Mouse (Mus musculus) heart, adult 2 months (tissue): ENCODE measurements around the gene Ifi47. TPM values are rescaled to one million over a fixed set of nuclear protein-coding genes. Genes with fewer than 3 reads are reported as not detected.
A peak's percentile ranks its signal among the peaks of the same experiment; 100 is the strongest.

ENCODE experiments used
- DNase-seq, 2 experiments: peaks; one replicate each; pipeline ENCODE4 v3.0.0; 2021
- H3K27ac ChIP-seq: fragments of 200-600 bp; 2 replicates; pipeline ENCODE4 v1.8.1; 2022
- H3K27me3 ChIP-seq: fragments of 200-500 bp; 2 replicates; pipeline ENCODE4 v1.6.1; 2012; ENCODE audit warnings: mild to moderate bottlenecking, low read length, inconsistent platforms, mixed read lengths; ENCODE audit not compliant: control insufficient read depth, insufficient read depth
- H3K36me3 ChIP-seq: fragments of 200-500 bp; 2 replicates; pipeline ENCODE4 v1.6.1; 2012; ENCODE audit warnings: low read length, inconsistent platforms; ENCODE audit not compliant: control insufficient read depth, insufficient read depth
- H3K4me1 ChIP-seq: fragments of 200-500 bp; 2 replicates; pipeline ENCODE4 v1.6.1; 2011; ENCODE audit warnings: low read length; ENCODE audit not compliant: control insufficient read depth, insufficient read depth
- H3K4me3 ChIP-seq: fragments of 200-600 bp; 2 replicates; pipeline ENCODE4 v1.8.1; 2022
- H3K79me2 ChIP-seq: fragments of 200-500 bp; replicated peaks from 2 replicates; pipeline ENCODE4 v1.6.1; 2012; ENCODE audit warnings: mild to moderate bottlenecking, inconsistent platforms, low read length, moderate library complexity, mixed read lengths; ENCODE audit not compliant: control insufficient read depth, insufficient read depth
- H3K9ac ChIP-seq: fragments of 200-500 bp; 2 replicates; pipeline ENCODE4 v1.6.1; 2012; ENCODE audit warnings: low read depth, mild to moderate bottlenecking, control low read depth, inconsistent platforms, low read length, mixed read lengths
- CTCF ChIP-seq: fragments of 200-600 bp; IDR thresholded peaks from 2 replicates; pipeline ENCODE4 v1.8.1; 2022; ENCODE audit warnings: antibody characterized with exemption, mild to moderate bottlenecking, moderate library complexity
- EP300 ChIP-seq: fragments of 200-500 bp; IDR thresholded peaks from 2 replicates; pipeline ENCODE4 v1.6.1; 2011; ENCODE audit warnings: low read depth, low read length, control low read depth; ENCODE audit not compliant: insufficient read depth
- POLR2A ChIP-seq: fragments of 200-500 bp; IDR thresholded peaks from 2 replicates; pipeline ENCODE4 v1.6.1; 2011; ENCODE audit warnings: mild to moderate bottlenecking, low read depth, low read length, control low read depth; ENCODE audit not compliant: insufficient read depth
- WGBS: fragments of 180-500 bp; shearing (Covaris S2); methylation state at CpG from one replicate; pipeline ENCODE4 v1.1.7; 2018; 5-methylcytosine and 5-hydroxymethylcytosine counted together
- intact Hi-C: fragments of 180-260 bp; cut with DNase I; formaldehyde crosslinking; loops from one replicate; pipeline ENCODE4 v1.15.1; 2025
- polyA plus RNA-seq: library from polyadenylated mRNA; depleted of rRNA; stranded (reverse); fragments of >200 nt; gene quantifications from 2 replicates; pipeline ENCODE4 v1.2.3, GENCODE M21; 2012
- total RNA-seq, 2 experiments: library from RNA; stranded (reverse); gene quantifications; 2 replicates each; pipeline ENCODE4 v1.2.3; 2021

Gene Ifi47
- total and polyA plus RNA-seq, 3 experiments = 2.5 to 3.3 (median 2.6) TPM

- peak overlapping the region; percentile 34; the same call in 1 of the 2 replicates for H3K9ac ChIP-seq
- TF ChIP-seq CTCF (no peak), POLR2A (no peak), EP300 (no peak)
- H3K4me3 ChIP-seq = 0 out of 2 replicates have a peak overlapping the region, but pooled peaks have one; percentile 3
- peak overlapping the region; percentile 72 for H3K27ac ChIP-seq
- H3K79me2 ChIP-seq = no peaks in the 10 kb centered on the region
- peaks cover 26% of the 10 kb centered on the region for H3K4me1 ChIP-seq
- 73% methylated on average over 3 of the region's 3 CpGs for WGBS
- H3K27me3 ChIP-seq = no peaks in the 10 kb centered on the region
- intact Hi-C loops = no loop called here
- DNase-seq = no peak
- peaks cover 14% of the 10 kb centered on the region for H3K36me3 ChIP-seq
These were observed 5.5 kb downstream of the Ifi47 start for GRCm38 (mm10) chr11:49081886-49082285.

GRCm38 (mm10) chr11:49083146-49083545 lies 6.8 kb downstream of the Ifi47 start:
- DNase-seq = no peak
- Histone ChIP-seq H3K36me3 (peaks cover 14% of the 10 kb centered on the region), H3K4me3 (no peak overlapping the region), H3K4me1 (peaks cover 28% of the 10 kb centered on the region), H3K27ac (peak overlapping the region; percentile 34; the same call in 1 of the 2 replicates), H3K79me2 (no peaks in the 10 kb centered on the region), H3K27me3 (no peaks in the 10 kb centered on the region), H3K9ac (no peak overlapping the region)
- no peak for TF ChIP-seq CTCF
- TF ChIP-seq EP300 = no peak
- TF ChIP-seq POLR2A = no peak
- intact Hi-C loops = no loop called here
- WGBS = 64% methylated on average over 1 of the region's 1 CpGs

GRCm38 (mm10) chr11:49083808-49084207 lies 7.4 kb downstream of the Ifi47 start:
- H3K4me1 ChIP-seq = peaks cover 28% of the 10 kb centered on the region
- 72% methylated on average over 3 of the region's 3 CpGs for WGBS
- TF ChIP-seq POLR2A (no peak), CTCF (no peak), EP300 (no peak)
- no peak overlapping the region for H3K4me3 ChIP-seq
- H3K79me2 ChIP-seq = no peaks in the 10 kb centered on the region
- peak overlapping the region; percentile 34; the same call in 1 of the 2 replicates for H3K27ac ChIP-seq
- no peaks in the 10 kb centered on the region for H3K27me3 ChIP-seq
- H3K9ac ChIP-seq = no peak overlapping the region
- peaks cover 14% of the 10 kb centered on the region for H3K36me3 ChIP-seq
- intact Hi-C loops = no loop called here
- DNase-seq = no peak

GRCm38 (mm10) chr11:49084385-49084784 lies 8.0 kb downstream of the Ifi47 start:
- intact Hi-C loops = no loop called here
- no peak overlapping the region for H3K4me3 ChIP-seq
- no peaks in the 10 kb centered on the region for H3K27me3 ChIP-seq
- DNase-seq = no peak
- H3K4me1 ChIP-seq = peaks cover 28% of the 10 kb centered on the region
- H3K9ac ChIP-seq = peak overlapping the region; percentile 53
- H3K79me2 ChIP-seq = no peaks in the 10 kb centered on the region
- peak overlapping the region; percentile 34; the same call in 1 of the 2 replicates for H3K27ac ChIP-seq
- peaks cover 14% of the 10 kb centered on the region for H3K36me3 ChIP-seq
- no peak for TF ChIP-seq CTCF
- TF ChIP-seq EP300 = no peak
- TF ChIP-seq POLR2A = no peak
- WGBS = 63% methylated on average over 1 of the region's 1 CpGs

GRCm38 (mm10) chr11:49084875-49085274 lies 8.5 kb downstream of the Ifi47 start:
- peak overlapping the region; percentile 53 for H3K9ac ChIP-seq
- H3K4me3 ChIP-seq = no peak overlapping the region
- H3K27ac ChIP-seq = peak overlapping the region; percentile 32; the same call in 1 of the 2 replicates
- TF ChIP-seq CTCF (peak; percentile 66), POLR2A (no peak), EP300 (0 out of 2 replicates have a peak, but pooled peaks have one; percentile 20)
- H3K36me3 ChIP-seq = peaks cover 14% of the 10 kb centered on the region
- WGBS = 29% methylated on average over 3 of the region's 3 CpGs
- H3K27me3 ChIP-seq = no peaks in the 10 kb centered on the region
- H3K79me2 ChIP-seq = no peaks in the 10 kb centered on the region
- no peak for DNase-seq
- intact Hi-C loops = loop anchor here (5.0 kb wide), 1 partner anchor 213 kb away; the partner anchor contains the start of gene Irgm1
- peaks cover 28% of the 10 kb centered on the region for H3K4me1 ChIP-seq

- peak overlapping the region; percentile 55 for H3K9ac ChIP-seq
- DNase-seq = no peak
- no peaks in the 10 kb centered on the region for H3K79me2 ChIP-seq
- WGBS = 58% methylated on average over 6 of the region's 6 CpGs
- no peak for TF ChIP-seq POLR2A
- no peak for TF ChIP-seq CTCF
- TF ChIP-seq EP300 = no peak
- H3K4me3 ChIP-seq = peak overlapping the region; percentile 9; the same call in 1 of the 2 replicates
- peaks cover 9% of the 10 kb centered on the region for H3K36me3 ChIP-seq
- H3K27me3 ChIP-seq = no peaks in the 10 kb centered on the region
- peaks cover 22% of the 10 kb centered on the region for H3K4me1 ChIP-seq
- H3K27ac ChIP-seq = peak overlapping the region; percentile 79
- intact Hi-C loops = loop anchor here (5.0 kb wide), 1 partner anchor 215 kb away; the partner anchor contains the start of gene Irgm1
These were observed 10.5 kb downstream of the Ifi47 start for GRCm38 (mm10) chr11:49086858-49087361.
